In genomic region chr4:155769880-155770512, GRCm38 (mm10) we compare ENCODE assay signal across 7 mouse cellular contexts. TPM values are rescaled to one million over a fixed set of nuclear protein-coding genes. Genes with fewer than 3 reads are reported as not detected.
DNase-seq lines count a peak whose midpoint lies in the region; ATAC-seq and TF ChIP-seq lines count a peak whose summit lies in the region.

No protein-coding gene starts in this region.

- H3K4me2 ChIP-seq in limb, embryonic 11.5 days (ENCODE audit: low read depth, severe bottlenecking) = peak overlapping the region; percentile 81
- peak overlapping the region; percentile 61 for H3K4me2 ChIP-seq in midbrain, embryonic 13.5 days (replicated peaks)

- peaks cover 39% of the 10 kb centered on the region for H3K4me1 ChIP-seq in embryonic facial prominence, embryonic 10.5 days
- peaks cover 19% of the 10 kb centered on the region; the same call in 1 of the 2 replicates for H3K4me1 ChIP-seq in limb, embryonic 11.5 days (ENCODE audit: control insufficient read depth, insufficient read depth, low read length)
- peaks cover 24% of the 10 kb centered on the region for H3K4me1 ChIP-seq in midbrain, embryonic 13.5 days (replicated peaks)
- peaks cover 27% of the 10 kb centered on the region for H3K4me1 ChIP-seq in small intestine, adult 2 months (ENCODE audit: control insufficient read depth, insufficient read depth, insufficient read length, low read length)

- H3K27ac ChIP-seq in embryonic facial prominence, embryonic 10.5 days (replicated peaks) = peak overlapping the region; percentile 96
- 0 out of 2 replicates have a peak overlapping the region, but pooled peaks have one; percentile 30 for H3K27ac ChIP-seq in limb, embryonic 11.5 days (replicated peaks; ENCODE audit: low read depth, low read length)
- H3K27ac ChIP-seq in midbrain, embryonic 13.5 days = peak overlapping the region; percentile 37; the same call in 1 of the 2 replicates
- H3K27ac ChIP-seq in small intestine, adult 2 months (ENCODE audit: insufficient read depth, low read depth, low read length) = peak overlapping the region; percentile 66

- no peaks in the 10 kb centered on the region for H3K9me3 ChIP-seq in embryonic facial prominence, embryonic 10.5 days
- no peaks in the 10 kb centered on the region for H3K9me3 ChIP-seq in limb, embryonic 11.5 days (ENCODE audit: control insufficient read depth, low read length)
- no peaks in the 10 kb centered on the region for H3K9me3 ChIP-seq in midbrain, embryonic 13.5 days

- 0 out of 2 replicates have a peak, but pooled peaks cover 3% of the 10 kb centered on the region for H3K36me3 ChIP-seq in embryonic facial prominence, embryonic 10.5 days (replicated peaks)
- H3K36me3 ChIP-seq in limb, embryonic 11.5 days (ENCODE audit: control insufficient read depth, insufficient read depth, low read length) = no peaks in the 10 kb centered on the region
- H3K36me3 ChIP-seq in midbrain, embryonic 13.5 days = no peaks in the 10 kb centered on the region
- H3K36me3 ChIP-seq in small intestine, adult 2 months (ENCODE audit: control insufficient read depth, insufficient read depth, low read length) = 0 out of 2 replicates have a peak, but pooled peaks cover 5% of the 10 kb centered on the region

- ATAC-seq in limb, embryonic 11.5 days (ENCODE audit: insufficient number of reproducible peaks, low FRiP score, low TSS enrichment, low read depth) = peak; percentile 86
- peak; percentile 88 for ATAC-seq in midbrain, embryonic 13.5 days

- TF ChIP-seq CTCF in small intestine, adult 2 months (IDR thresholded peaks at IDR 0.05; ENCODE audit: extremely low read depth, insufficient read length, insufficient replicate concordance, low read depth, low read length) = peak; percentile 85

- whole genome bisulfite sequencing in embryonic facial prominence, embryonic 10.5 days = under 1% methylated on average over 39 of the region's 39 CpGs
- WGBS in limb, embryonic 11.5 days = under 1% methylated on average over 39 of the region's 39 CpGs
- WGBS in midbrain, embryonic 13.5 days = under 1% methylated on average over 39 of the region's 39 CpGs
- WGBS in small intestine, adult 2 months = under 1% methylated on average over 39 of the region's 39 CpGs

- peak overlapping the region; percentile 71 for H3K4me3 ChIP-seq in embryonic facial prominence, embryonic 10.5 days
- peak overlapping the region; percentile 49 for H3K4me3 ChIP-seq in limb, embryonic 11.5 days (ENCODE audit: low read depth, low read length)
- H3K4me3 ChIP-seq in midbrain, embryonic 13.5 days (replicated peaks) = peak overlapping the region; percentile 49
- peak overlapping the region; percentile 66 for H3K4me3 ChIP-seq in small intestine, adult 2 months (ENCODE audit: low read depth, low read length)

- peak; percentile 95 for DNase-seq in adrenal gland, postnatal 10 days
- DNase-seq in embryonic facial prominence, embryonic 10.5 days (ENCODE audit: low spot score) = peak; percentile 94
- peak; percentile 90 to 95 for DNase-seq in heart, adult 18-20 months
- peak; percentile 95 for DNase-seq in kidney, adult 18-20 months
- DNase-seq in limb, embryonic 11.5 days (ENCODE audit: low spot score) = peak; percentile 95

- peaks cover 46% of the 10 kb centered on the region for H3K27me3 ChIP-seq in embryonic facial prominence, embryonic 10.5 days (replicated peaks; ENCODE audit: low read depth, poor library complexity, severe bottlenecking)
- no peaks in the 10 kb centered on the region for H3K27me3 ChIP-seq in limb, embryonic 11.5 days (ENCODE audit: control insufficient read depth, insufficient read depth, low read length)
- H3K27me3 ChIP-seq in midbrain, embryonic 13.5 days = peaks cover 45% of the 10 kb centered on the region
- no peaks in the 10 kb centered on the region for H3K27me3 ChIP-seq in small intestine, adult 2 months (ENCODE audit: control insufficient read depth, insufficient read depth, low read length)

- peak; percentile 19; the same call in 1 of the 2 replicates for TF ChIP-seq POLR2A in small intestine, adult 2 months (IDR thresholded peaks at IDR 0.05; ENCODE audit: low read depth, low read length)

- peak overlapping the region; percentile 91 for H3K9ac ChIP-seq in limb, embryonic 11.5 days (ENCODE audit: low read length)
- peak overlapping the region; percentile 77 for H3K9ac ChIP-seq in midbrain, embryonic 13.5 days (replicated peaks)

RNA-seq across cellular contexts. Expression of gene Vwa1, which starts 4.5 kb away (rescaled TPM):
- total RNA-seq in adrenal gland, postnatal 10 days (2021) = 1 to 10 TPM; 6.6 to 7.9 TPM
- polyA plus RNA-seq in embryonic facial prominence, embryonic 10.5 days (2016; fragmentation: Nextera tagmentation; extraction: Ambion mirVana) = 8.6 and 9.3 TPM in 2 replicates
- 10 to 100 TPM in 1 of 2 experiments, 1 to 10 TPM in 1; 7.1 to 14.6 TPM for total RNA-seq in heart, adult 18-20 months (2021)
- polyA plus RNA-seq in limb, embryonic 11.5 days (2014; fragmentation: Nextera tagmentation; extraction: Ambion mirVana) = 5.3 and 6.0 TPM in 2 replicates
- polyA plus RNA-seq in midbrain, embryonic 13.5 days (2015; fragmentation: Nextera tagmentation; extraction: Ambion mirVana) = 18.7 and 20.9 TPM in 2 replicates
- polyA plus RNA-seq in small intestine, adult 2 months (2012; rRNA removed) = 18.5 and 125 TPM in 2 replicates

RNA-seq across cellular contexts. Expression of gene Atad3a, which starts 9.1 kb away (rescaled TPM):
- total RNA-seq in adrenal gland, postnatal 10 days (2021) = 100 to 1,000 TPM; 118 to 141 TPM
- 132 and 137 TPM in 2 replicates for polyA plus RNA-seq in embryonic facial prominence, embryonic 10.5 days (2016; fragmentation: Nextera tagmentation; extraction: Ambion mirVana)
- total RNA-seq in heart, adult 18-20 months (2021) = 10 to 100 TPM; 44.6 to 44.8 TPM
- 103 and 104 TPM in 2 replicates for polyA plus RNA-seq in limb, embryonic 11.5 days (2014; fragmentation: Nextera tagmentation; extraction: Ambion mirVana)
- 82.1 and 84.8 TPM in 2 replicates for polyA plus RNA-seq in midbrain, embryonic 13.5 days (2015; fragmentation: Nextera tagmentation; extraction: Ambion mirVana)
- polyA plus RNA-seq in small intestine, adult 2 months (2012; rRNA removed) = 57.3 and 65.5 TPM in 2 replicates

RNA-seq across cellular contexts. Expression of gene Tmem88b, which starts 15.7 kb away (rescaled TPM):
- total RNA-seq in adrenal gland, postnatal 10 days (2021) = 1 to 10 TPM in 1 of 2 experiments, under 1 TPM in 1; 0.54 to 1.4 TPM
- polyA plus RNA-seq in embryonic facial prominence, embryonic 10.5 days (2016; fragmentation: Nextera tagmentation; extraction: Ambion mirVana) = 0.59 and 0.61 TPM in 2 replicates
- total RNA-seq in heart, adult 18-20 months (2021) = under 1 TPM; 0.42 to 0.85 TPM
- 0.19 and 0.34 TPM in 2 replicates for polyA plus RNA-seq in limb, embryonic 11.5 days (2014; fragmentation: Nextera tagmentation; extraction: Ambion mirVana)
- 0.40 and 0.58 TPM in 2 replicates for polyA plus RNA-seq in midbrain, embryonic 13.5 days (2015; fragmentation: Nextera tagmentation; extraction: Ambion mirVana)
- polyA plus RNA-seq in small intestine, adult 2 months (2012; rRNA removed) = 0.63 and 2.6 TPM in 2 replicates

RNA-seq across cellular contexts. Expression of gene Ankrd65, which starts 20.2 kb away (rescaled TPM):
- not detected for total RNA-seq in adrenal gland, postnatal 10 days (2021)
- polyA plus RNA-seq in embryonic facial prominence, embryonic 10.5 days (2016; fragmentation: Nextera tagmentation; extraction: Ambion mirVana) = 0.20 TPM in 1 of 2 replicates, not detected in the other
- total RNA-seq in heart, adult 18-20 months (2021) = not detected
- polyA plus RNA-seq in limb, embryonic 11.5 days (2014; fragmentation: Nextera tagmentation; extraction: Ambion mirVana) = not detected in 2 replicates
- not detected in 2 replicates for polyA plus RNA-seq in midbrain, embryonic 13.5 days (2015; fragmentation: Nextera tagmentation; extraction: Ambion mirVana)
- not detected in 2 replicates for polyA plus RNA-seq in small intestine, adult 2 months (2012; rRNA removed)

RNA-seq across cellular contexts. Expression of gene Mrpl20, which starts 32.7 kb away (rescaled TPM):
- 100 to 1,000 TPM; 149 to 168 TPM for total RNA-seq in adrenal gland, postnatal 10 days (2021)
- 254 and 259 TPM in 2 replicates for polyA plus RNA-seq in embryonic facial prominence, embryonic 10.5 days (2016; fragmentation: Nextera tagmentation; extraction: Ambion mirVana)
- 10 to 100 TPM; 76.7 to 79.8 TPM for total RNA-seq in heart, adult 18-20 months (2021)
- polyA plus RNA-seq in limb, embryonic 11.5 days (2014; fragmentation: Nextera tagmentation; extraction: Ambion mirVana) = 238 and 245 TPM in 2 replicates
- 259 and 262 TPM in 2 replicates for polyA plus RNA-seq in midbrain, embryonic 13.5 days (2015; fragmentation: Nextera tagmentation; extraction: Ambion mirVana)
- polyA plus RNA-seq in small intestine, adult 2 months (2012; rRNA removed) = 34.5 and 36.4 TPM in 2 replicates

Comparison
In these comparisons a context has a peak if more than half of its experiments do, and no peak if none do; other contexts are left out.
1. Peak in every context shown above with its lines: DNase-seq, ATAC-seq, H3K4me3 ChIP-seq and H3K27ac ChIP-seq.
2. H3K27ac ChIP-seq: peak in every context shown above with its lines; median percentile 96 in embryonic facial prominence, embryonic 10.5 days; 66 in small intestine, adult 2 months; 37 in midbrain, embryonic 13.5 days; 30 in limb, embryonic 11.5 days.